Comparison of ENCODE assay signal across 8 mouse cellular contexts in the genomic region with DNA sequence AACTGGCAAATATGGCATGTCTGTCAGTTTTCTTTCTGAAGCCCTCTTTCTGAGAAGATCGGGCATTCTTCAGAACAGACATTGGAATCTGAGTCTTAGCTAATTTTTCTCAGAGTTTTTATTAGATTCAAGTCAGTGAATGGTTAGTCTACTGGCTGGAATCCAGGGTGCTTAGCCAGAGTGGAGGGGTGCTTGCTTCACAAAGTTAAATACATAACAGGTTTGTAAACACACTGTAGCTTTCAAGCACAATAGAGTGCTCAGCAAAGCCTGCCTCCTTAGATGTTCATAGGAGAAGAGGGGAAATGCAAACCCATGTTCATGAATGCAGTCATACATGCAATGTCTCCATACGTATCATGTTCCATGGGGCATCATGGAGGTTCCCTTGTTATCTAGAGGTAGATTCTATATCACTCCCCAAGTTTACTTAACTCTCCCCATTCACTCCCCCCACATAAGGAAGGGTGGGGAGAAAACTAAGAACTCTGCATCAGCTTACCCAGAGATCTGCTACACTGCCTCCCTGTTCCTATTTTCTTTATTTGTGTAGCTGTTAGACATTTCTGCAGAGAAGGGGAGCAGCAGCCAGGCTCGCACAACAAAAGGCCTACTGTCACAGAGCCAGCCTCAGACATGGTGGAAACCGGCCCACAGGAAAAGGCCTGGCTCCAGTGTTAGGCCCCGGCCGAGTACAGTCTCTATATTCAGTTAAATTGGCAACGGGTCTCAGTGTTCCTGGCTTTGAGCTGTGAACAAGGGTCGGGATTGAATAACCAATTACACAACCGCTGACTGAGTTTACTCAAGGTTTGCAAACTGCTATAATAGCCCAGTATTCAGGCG.
DNase-seq lines count a peak whose midpoint lies in the region; ATAC-seq and TF ChIP-seq lines count a peak whose summit lies in the region.

No protein-coding gene starts in this region.

- peak; percentile 6 for DNase-seq in kidney, adult 11 months
- peak; percentile 93 for DNase-seq in forebrain, embryonic 14.5 days (ENCODE audit: low spot score)
- DNase-seq in heart, postnatal 0 days (ENCODE audit: low spot score): peak; percentile 24
- DNase-seq in layer of hippocampus, adult 18-20 months (ENCODE audit: low spot score in 2 of 2): peak; percentile 45 to 76
- peak; percentile 32 for DNase-seq in liver, postnatal 0 days
- DNase-seq in ovary, postnatal 36 days (ENCODE audit: low spot score): peak; percentile 44

- TF ChIP-seq EP300 in heart, postnatal 0 days (IDR thresholded peaks at IDR 0.05; ENCODE audit: low read depth): no peak
- no peak for TF ChIP-seq EP300 in liver, postnatal 0 days (IDR thresholded peaks at IDR 0.05; ENCODE audit: low read depth)

- H3K36me3 ChIP-seq in kidney, embryonic 14.5 days (ENCODE audit: control insufficient read depth, insufficient read depth, low read length): no peaks in the 10 kb centered on the region
- H3K36me3 ChIP-seq in forebrain, embryonic 14.5 days (ENCODE audit: control insufficient read depth, insufficient read depth, low read length): no peaks in the 10 kb centered on the region
- H3K36me3 ChIP-seq in heart, postnatal 0 days (replicated peaks; ENCODE audit: control insufficient read depth, insufficient read depth, low read length): no peaks in the 10 kb centered on the region
- no peaks in the 10 kb centered on the region for H3K36me3 ChIP-seq in liver, postnatal 0 days (replicated peaks; ENCODE audit: insufficient read depth, low read length)

- no peak for ATAC-seq in kidney, embryonic 14.5 days (ENCODE audit: low FRiP score, low TSS enrichment)
- peak; percentile 94 for ATAC-seq in forebrain, embryonic 14.5 days
- peak; percentile 69 for ATAC-seq in heart, postnatal 0 days (ENCODE audit: insufficient read depth, low read depth)
- ATAC-seq in liver, postnatal 0 days: peak; percentile 89
- no peak for ATAC-seq in erythroblast, adult 5-6 weeks (replicated peaks; ENCODE audit: low FRiP score, poor library complexity, severe bottlenecking)

- H3K4me2 ChIP-seq in kidney, embryonic 14.5 days (replicated peaks; ENCODE audit: low read depth, low read length): no peak overlapping the region
- H3K4me2 ChIP-seq in forebrain, embryonic 14.5 days (ENCODE audit: low read length): peak overlapping the region; percentile 28; the same call in 1 of the 2 replicates
- H3K4me2 ChIP-seq in heart, postnatal 0 days (ENCODE audit: low read depth, low read length): no peak overlapping the region
- peak overlapping the region; percentile 32; the same call in 1 of the 2 replicates for H3K4me2 ChIP-seq in liver, postnatal 0 days (ENCODE audit: low read depth, low read length)

- H3K4me1 ChIP-seq in kidney, embryonic 14.5 days (ENCODE audit: control insufficient read depth, insufficient read depth, low read length): peaks cover 7% of the 10 kb centered on the region; the same call in 1 of the 2 replicates
- peaks cover 28% of the 10 kb centered on the region for H3K4me1 ChIP-seq in forebrain, embryonic 14.5 days (ENCODE audit: control insufficient read depth, insufficient read depth, low read length)
- H3K4me1 ChIP-seq in heart, postnatal 0 days (ENCODE audit: control insufficient read depth, insufficient read depth): no peaks in the 10 kb centered on the region
- peaks cover 6% of the 10 kb centered on the region for H3K4me1 ChIP-seq in liver, postnatal 0 days (ENCODE audit: insufficient read depth)

- no peaks in the 10 kb centered on the region for H3K9me3 ChIP-seq in kidney, embryonic 14.5 days (ENCODE audit: control insufficient read depth, low read length)
- H3K9me3 ChIP-seq in forebrain, embryonic 14.5 days (replicated peaks; ENCODE audit: control insufficient read depth, low read length): no peaks in the 10 kb centered on the region
- H3K9me3 ChIP-seq in heart, postnatal 0 days (replicated peaks; ENCODE audit: control insufficient read depth, low read length): no peaks in the 10 kb centered on the region
- H3K9me3 ChIP-seq in liver, postnatal 0 days (ENCODE audit: low read length): no peaks in the 10 kb centered on the region

- no peak overlapping the region for H3K9ac ChIP-seq in kidney, embryonic 14.5 days (ENCODE audit: low read depth, low read length)
- H3K9ac ChIP-seq in forebrain, embryonic 14.5 days (ENCODE audit: low read length): peak overlapping the region; percentile 41; the same call in 1 of the 2 replicates
- H3K9ac ChIP-seq in heart, postnatal 0 days (replicated peaks; ENCODE audit: low read depth, low read length): no peak overlapping the region
- peak overlapping the region; percentile 21; the same call in 1 of the 2 replicates for H3K9ac ChIP-seq in liver, postnatal 0 days (replicated peaks)

- H3K27ac ChIP-seq in kidney, embryonic 14.5 days (ENCODE audit: low read depth, low read length): no peak overlapping the region
- H3K27ac ChIP-seq in forebrain, embryonic 14.5 days (ENCODE audit: low read depth, low read length): peak overlapping the region; percentile 80
- peak overlapping the region; percentile 39 for H3K27ac ChIP-seq in heart, postnatal 0 days (ENCODE audit: low read depth)
- peak overlapping the region; percentile 79 for H3K27ac ChIP-seq in liver, postnatal 0 days (ENCODE audit: low read depth)

- H3K4me3 ChIP-seq in kidney, embryonic 14.5 days (ENCODE audit: low read length): no peak overlapping the region
- H3K4me3 ChIP-seq in forebrain, embryonic 14.5 days (ENCODE audit: low read depth, low read length): no peak overlapping the region
- no peak overlapping the region for H3K4me3 ChIP-seq in heart, postnatal 0 days (ENCODE audit: low read depth, low read length)
- no peak overlapping the region for H3K4me3 ChIP-seq in liver, postnatal 0 days (ENCODE audit: low read depth, low read length)

- no peaks in the 10 kb centered on the region for H3K27me3 ChIP-seq in kidney, embryonic 14.5 days (ENCODE audit: control insufficient read depth, insufficient read depth, low read length)
- H3K27me3 ChIP-seq in forebrain, embryonic 14.5 days (replicated peaks; ENCODE audit: control insufficient read depth, insufficient read depth, low read length): no peaks in the 10 kb centered on the region
- H3K27me3 ChIP-seq in heart, postnatal 0 days (ENCODE audit: control insufficient read depth, insufficient read depth, low read length): no peaks in the 10 kb centered on the region
- no peaks in the 10 kb centered on the region for H3K27me3 ChIP-seq in liver, postnatal 0 days (ENCODE audit: insufficient read depth, low read length)

- 59% methylated on average over 10 of the region's 10 CpGs for WGBS in kidney, embryonic 14.5 days
- WGBS in forebrain, embryonic 14.5 days: 9% methylated on average over 10 of the region's 10 CpGs
- 61% methylated on average over 10 of the region's 10 CpGs for WGBS in heart, postnatal 0 days
- 58% methylated on average over 10 of the region's 10 CpGs for WGBS in liver, postnatal 0 days (ENCODE audit: insufficient replicate concordance)

- no peak for TF ChIP-seq CTCF in heart, postnatal 0 days (IDR thresholded peaks at IDR 0.05; ENCODE audit: low read depth)
- TF ChIP-seq CTCF in liver, postnatal 0 days (IDR thresholded peaks at IDR 0.05; ENCODE audit: low read depth): no peak

Comparison
In these comparisons a context has a peak if more than half of its experiments do, and no peak if none do; other contexts are left out.
1. DNase-seq: peak in every context shown above with its lines; median percentile 93 in forebrain, embryonic 14.5 days; 60 in layer of hippocampus, adult 18-20 months; 44 in ovary, postnatal 36 days; 32 in liver, postnatal 0 days; 24 in heart, postnatal 0 days; 6 in kidney, adult 11 months.
2. ATAC-seq: peak in forebrain, embryonic 14.5 days (single experiment), heart, postnatal 0 days (single experiment) and liver, postnatal 0 days (single experiment); none in kidney, embryonic 14.5 days (single experiment) and erythroblast, adult 5-6 weeks (single experiment).
3. H3K4me2 ChIP-seq: peak in forebrain, embryonic 14.5 days (single experiment) and liver, postnatal 0 days (single experiment); none in kidney, embryonic 14.5 days (single experiment) and heart, postnatal 0 days (single experiment).
4. H3K9ac ChIP-seq: peak in forebrain, embryonic 14.5 days (single experiment) and liver, postnatal 0 days (single experiment); none in kidney, embryonic 14.5 days (single experiment) and heart, postnatal 0 days (single experiment).